Mouse (Mus musculus): ENCODE data around the gene Mif. TPM values are rescaled to one million over a fixed set of nuclear protein-coding genes. Genes with fewer than 3 reads are reported as not detected.
"Not testable (repeated sequence)": the region's sequence is repeated elsewhere in the genome, so short reads cannot be mapped to it uniquely, and the experiment has no call there.

The Mif gene
- total and polyA plus RNA-seq, 2 experiments: 211 to 1,462 TPM

DNA sequence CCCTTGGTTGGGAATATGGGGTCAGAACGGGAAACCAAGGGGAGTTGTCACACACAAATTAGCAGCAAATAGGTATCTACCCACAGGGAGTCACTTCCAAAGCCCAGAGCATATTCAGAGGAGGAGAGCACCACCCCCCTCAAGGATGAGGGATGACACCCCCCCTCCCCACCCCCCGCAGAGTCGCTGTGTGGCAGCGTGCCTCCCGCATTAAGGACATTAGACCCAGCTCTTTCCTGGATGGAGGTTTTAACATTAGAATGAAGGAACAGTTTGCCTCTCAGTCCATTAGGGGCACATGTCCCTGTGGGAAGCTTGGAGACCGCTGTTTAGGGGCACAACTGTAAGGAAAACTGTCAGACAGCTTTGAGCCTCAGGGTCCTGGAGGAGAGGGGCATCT is 9.0 kb downstream of the Mif start:
- Histone ChIP-seq H3K9ac (ENCODE audit: low read depth, low read length) (no peak overlapping the region), H3K36me3 (ENCODE audit: control insufficient read depth, insufficient read depth, low read length) (no peaks in the 10 kb centered on the region), H3K79me2 (ENCODE audit: control insufficient read depth, insufficient read depth, low read length) (no peaks in the 10 kb centered on the region), H3K4me1 (ENCODE audit: control insufficient read depth, insufficient read depth, low read length) (no peaks in the 10 kb centered on the region), H3K4me3 (ENCODE audit: insufficient read depth, low read depth, low read length) (no peak overlapping the region), H3K27me3 (ENCODE audit: control insufficient read depth, insufficient read depth, low read length) (no peaks in the 10 kb centered on the region), H3K27ac (replicated peaks; ENCODE audit: insufficient read depth, low read depth, low read length) (no peak overlapping the region)
- no peak for DNase-seq (ENCODE audit: extremely low read depth, low read depth, low spot score)
- TF ChIP-seq POLR2A (IDR thresholded peaks at IDR 0.05; ENCODE audit: extremely low read depth, insufficient read depth, low read length) (no peak), CTCF (IDR thresholded peaks at IDR 0.05; ENCODE audit: low read depth, low read length) (no peak)
- 57% methylated on average over 6 of the region's 6 CpGs for WGBS

DNA sequence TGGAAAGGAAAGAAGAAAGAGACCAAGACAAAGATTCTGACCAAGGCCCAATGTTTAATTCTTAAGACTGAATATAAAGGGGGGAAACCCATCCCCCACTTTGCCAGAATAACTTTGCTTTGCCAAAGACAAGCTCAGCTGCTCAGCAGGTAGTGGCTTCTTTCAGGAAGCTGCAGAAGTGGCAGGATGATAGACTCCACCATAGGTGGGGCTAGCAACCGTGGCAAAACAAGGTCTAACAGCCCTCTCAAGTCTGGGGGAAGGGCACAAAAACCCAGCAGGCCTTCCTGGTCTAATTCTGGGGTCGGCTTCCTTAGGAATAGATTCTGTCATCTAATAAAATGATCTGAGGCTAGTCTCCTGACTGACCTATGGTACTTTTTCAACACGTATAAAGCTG is 11.7 kb downstream of the Mif start:
- H3K9ac ChIP-seq (ENCODE audit: low read depth, low read length): no peak overlapping the region
- no peaks in the 10 kb centered on the region for H3K27me3 ChIP-seq (ENCODE audit: control insufficient read depth, insufficient read depth, low read length)
- TF ChIP-seq CTCF (IDR thresholded peaks at IDR 0.05; ENCODE audit: low read depth, low read length) (no peak), POLR2A (IDR thresholded peaks at IDR 0.05; ENCODE audit: extremely low read depth, insufficient read depth, low read length) (no peak)
- no peaks in the 10 kb centered on the region for H3K79me2 ChIP-seq (ENCODE audit: control insufficient read depth, insufficient read depth, low read length)
- WGBS: 75% methylated on average over 3 of the region's 3 CpGs
- no peak for DNase-seq (ENCODE audit: extremely low read depth, low read depth, low spot score)
- H3K4me1 ChIP-seq (ENCODE audit: control insufficient read depth, insufficient read depth, low read length): no peaks in the 10 kb centered on the region
- no peak overlapping the region for H3K27ac ChIP-seq (replicated peaks; ENCODE audit: insufficient read depth, low read depth, low read length)
- no peaks in the 10 kb centered on the region for H3K36me3 ChIP-seq (ENCODE audit: control insufficient read depth, insufficient read depth, low read length)
- H3K4me3 ChIP-seq (ENCODE audit: insufficient read depth, low read depth, low read length): no peak overlapping the region

DNA sequence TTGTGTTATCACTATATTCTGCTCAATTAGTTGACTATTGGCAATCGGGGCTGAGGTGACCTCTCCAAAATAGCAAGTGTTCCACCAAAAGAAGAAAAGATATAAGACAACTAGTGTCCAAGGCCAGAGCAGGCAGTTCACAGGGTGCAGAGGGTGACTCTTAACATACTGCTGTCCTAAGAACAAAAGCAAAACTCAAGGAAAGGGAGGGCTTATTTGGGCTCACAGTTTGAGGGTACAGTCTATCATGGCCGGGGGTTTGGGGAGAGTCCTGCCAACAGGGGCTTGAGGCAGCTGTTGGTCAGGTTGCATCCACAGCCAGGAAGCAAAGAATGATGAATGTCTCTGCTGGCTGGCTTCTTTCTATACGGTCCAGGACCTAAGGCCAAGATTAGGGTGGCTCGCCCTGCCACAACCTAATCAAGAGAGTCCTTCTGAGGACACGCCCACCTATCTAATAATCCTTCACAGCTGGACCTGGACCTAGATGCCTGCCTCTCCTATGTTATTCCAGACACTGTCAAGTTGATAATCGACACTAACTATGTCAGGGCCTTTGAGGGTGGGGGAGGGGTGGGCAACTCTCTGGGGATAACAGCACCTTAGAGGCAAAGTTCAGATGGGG is 14.6 kb downstream of the Mif start:
- H3K9ac ChIP-seq (ENCODE audit: low read depth, low read length): no peak overlapping the region
- no peaks in the 10 kb centered on the region for H3K79me2 ChIP-seq (ENCODE audit: control insufficient read depth, insufficient read depth, low read length)
- no peaks in the 10 kb centered on the region for H3K4me1 ChIP-seq (ENCODE audit: control insufficient read depth, insufficient read depth, low read length)
- no peaks in the 10 kb centered on the region for H3K27me3 ChIP-seq (ENCODE audit: control insufficient read depth, insufficient read depth, low read length)
- DNase-seq (ENCODE audit: extremely low read depth, low read depth, low spot score): no peak
- WGBS: 69% methylated on average over 6 of the region's 6 CpGs
- no peak overlapping the region for H3K27ac ChIP-seq (replicated peaks; ENCODE audit: insufficient read depth, low read depth, low read length)
- TF ChIP-seq CTCF (IDR thresholded peaks at IDR 0.05; ENCODE audit: low read depth, low read length): no peak
- no peak for TF ChIP-seq POLR2A (IDR thresholded peaks at IDR 0.05; ENCODE audit: extremely low read depth, insufficient read depth, low read length)
- no peaks in the 10 kb centered on the region for H3K36me3 ChIP-seq (ENCODE audit: control insufficient read depth, insufficient read depth, low read length)
- H3K4me3 ChIP-seq (ENCODE audit: insufficient read depth, low read depth, low read length): no peak overlapping the region

DNA sequence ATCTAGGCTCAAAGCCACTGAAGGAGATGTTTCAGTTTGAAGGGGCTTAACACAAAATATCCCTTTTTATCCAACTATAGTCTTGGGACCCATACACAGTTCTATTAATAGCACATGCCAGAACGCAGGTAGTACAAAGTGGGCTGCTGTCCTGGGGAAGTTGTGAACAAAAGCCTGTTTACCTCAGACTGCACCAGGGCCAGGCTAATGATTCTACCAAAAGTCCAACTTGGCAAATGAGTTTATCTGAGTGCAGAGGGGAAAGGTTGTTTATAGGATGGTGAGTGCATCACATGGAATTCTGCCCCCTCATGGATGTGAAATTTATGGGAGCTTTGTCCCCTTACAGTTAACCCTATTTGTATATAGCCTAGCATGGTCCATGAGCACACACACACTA is 15.2 kb downstream of the Mif start:
- Histone ChIP-seq H3K27ac (replicated peaks; ENCODE audit: insufficient read depth, low read depth, low read length) (no peak overlapping the region), H3K36me3 (ENCODE audit: control insufficient read depth, insufficient read depth, low read length) (no peaks in the 10 kb centered on the region), H3K9ac (ENCODE audit: low read depth, low read length) (no peak overlapping the region), H3K4me1 (ENCODE audit: control insufficient read depth, insufficient read depth, low read length) (no peaks in the 10 kb centered on the region), H3K4me3 (ENCODE audit: insufficient read depth, low read depth, low read length) (no peak overlapping the region), H3K27me3 (ENCODE audit: control insufficient read depth, insufficient read depth, low read length) (no peaks in the 10 kb centered on the region), H3K79me2 (ENCODE audit: control insufficient read depth, insufficient read depth, low read length) (no peaks in the 10 kb centered on the region)
- DNase-seq (ENCODE audit: extremely low read depth, low read depth, low spot score): peak; percentile 54
- WGBS: 18% methylated on average over 1 of the region's 1 CpGs
- no peak for TF ChIP-seq CTCF (IDR thresholded peaks at IDR 0.05; ENCODE audit: low read depth, low read length)
- no peak for TF ChIP-seq POLR2A (IDR thresholded peaks at IDR 0.05; ENCODE audit: extremely low read depth, insufficient read depth, low read length)

DNA sequence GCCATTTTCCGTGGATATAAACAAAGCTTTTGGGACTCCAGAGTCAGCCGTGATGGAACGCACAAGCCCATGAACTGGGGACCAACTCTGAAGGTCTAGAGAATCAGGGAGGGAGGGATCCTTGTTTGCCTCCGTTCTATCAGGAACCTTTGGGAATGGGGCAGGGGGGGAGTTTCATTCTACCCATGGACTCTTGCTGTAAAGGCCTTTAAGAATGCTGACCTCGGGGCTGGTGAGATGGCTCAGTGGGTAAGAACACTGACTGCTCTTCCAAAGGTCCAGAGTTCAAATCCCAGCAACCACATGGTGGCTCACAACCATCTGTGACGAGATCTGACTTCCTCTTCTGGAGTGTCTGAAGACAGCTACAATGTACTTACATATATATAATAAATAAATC is 16.1 kb downstream of the Mif start:
- H3K27ac ChIP-seq (replicated peaks; ENCODE audit: insufficient read depth, low read depth, low read length); H3K9ac ChIP-seq (ENCODE audit: low read depth, low read length); H3K4me1 ChIP-seq (ENCODE audit: control insufficient read depth, insufficient read depth, low read length); H3K36me3 ChIP-seq (ENCODE audit: control insufficient read depth, insufficient read depth, low read length); H3K27me3 ChIP-seq (ENCODE audit: control insufficient read depth, insufficient read depth, low read length); H3K4me3 ChIP-seq (ENCODE audit: insufficient read depth, low read depth, low read length); H3K79me2 ChIP-seq (ENCODE audit: control insufficient read depth, insufficient read depth, low read length); DNase-seq (ENCODE audit: extremely low read depth, low read depth, low spot score): not testable (repeated sequence)
- 83% methylated on average over 6 of the region's 6 CpGs for WGBS

DNA sequence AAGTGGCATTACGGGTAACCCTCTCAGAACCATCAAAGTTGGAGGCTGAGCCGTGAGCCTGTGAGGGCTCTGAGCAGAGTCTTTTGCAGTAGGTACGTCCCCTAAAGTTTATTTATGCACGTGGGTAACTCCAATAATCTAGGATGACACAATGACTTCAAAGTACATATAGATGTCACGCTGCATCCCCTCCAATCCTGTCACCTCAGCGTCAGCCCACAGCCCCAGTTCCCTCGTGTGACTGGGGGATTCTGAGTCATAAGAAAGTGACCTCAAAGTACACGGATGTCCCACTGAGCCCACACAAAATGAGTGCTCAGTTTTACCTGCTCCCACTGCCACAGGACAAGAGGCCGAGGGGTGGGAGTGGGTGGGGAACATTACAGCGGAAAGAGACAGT is 20.9 kb downstream of the Mif start:
- no peak overlapping the region for H3K4me3 ChIP-seq (ENCODE audit: insufficient read depth, low read depth, low read length)
- TF ChIP-seq POLR2A (IDR thresholded peaks at IDR 0.05; ENCODE audit: extremely low read depth, insufficient read depth, low read length) (no peak), CTCF (IDR thresholded peaks at IDR 0.05; ENCODE audit: low read depth, low read length) (no peak)
- H3K27me3 ChIP-seq (ENCODE audit: control insufficient read depth, insufficient read depth, low read length): no peaks in the 10 kb centered on the region
- no peaks in the 10 kb centered on the region for H3K79me2 ChIP-seq (ENCODE audit: control insufficient read depth, insufficient read depth, low read length)
- no peak for DNase-seq (ENCODE audit: extremely low read depth, low read depth, low spot score)
- no peaks in the 10 kb centered on the region for H3K4me1 ChIP-seq (ENCODE audit: control insufficient read depth, insufficient read depth, low read length)
- H3K27ac ChIP-seq (replicated peaks; ENCODE audit: insufficient read depth, low read depth, low read length): no peak overlapping the region
- WGBS: 87% methylated on average over 10 of the region's 10 CpGs
- H3K9ac ChIP-seq (ENCODE audit: low read depth, low read length): no peak overlapping the region
- no peaks in the 10 kb centered on the region for H3K36me3 ChIP-seq (ENCODE audit: control insufficient read depth, insufficient read depth, low read length)

Data from liver, adult 2 months (tissue).